Mouse (Mus musculus) midbrain, embryonic 15.5 days (tissue): Measurements from ENCODE around the gene Chsy1. TPM values are rescaled to one million over a fixed set of nuclear protein-coding genes. Genes with fewer than 3 reads are reported as not detected.

Source experiments
- ATAC-seq: fragments of 200-750 bp; cut with Nextera tagmentation; replicated peaks from 2 replicates; pipeline ENCODE4 v1.8.0; 2017; ENCODE audit warnings: moderate TSS enrichment
- H3K27ac ChIP-seq: fragments of 300-500 bp; sonication (generic); 2 replicates; pipeline ENCODE4 v1.5.1; 2015; ENCODE audit warnings: mild to moderate bottlenecking, inconsistent platforms
- H3K27me3 ChIP-seq: fragments of 300-500 bp; sonication (generic); replicated peaks from 2 replicates; pipeline ENCODE4 v1.6.1; 2015; ENCODE audit warnings: inconsistent platforms
- H3K36me3 ChIP-seq: fragments of 300-500 bp; sonication (generic); replicated peaks from 2 replicates; pipeline ENCODE4 v1.6.1; 2015; ENCODE audit warnings: inconsistent platforms
- H3K4me1 ChIP-seq: fragments of 300-500 bp; sonication (generic); 2 replicates; pipeline ENCODE4 v1.6.1; 2015; ENCODE audit warnings: inconsistent platforms
- H3K4me2 ChIP-seq: fragments of 300-500 bp; sonication (generic); 2 replicates; pipeline ENCODE4 v1.6.1; 2015; ENCODE audit warnings: inconsistent platforms, mild to moderate bottlenecking, moderate library complexity
- H3K4me3 ChIP-seq: fragments of 300-500 bp; sonication (generic); 2 replicates; pipeline ENCODE4 v1.5.1; 2015; ENCODE audit warnings: mild to moderate bottlenecking, inconsistent platforms
- H3K9ac ChIP-seq: fragments of 300-500 bp; sonication (generic); 2 replicates; pipeline ENCODE4 v1.6.1; 2015; ENCODE audit warnings: mild to moderate bottlenecking, inconsistent platforms
- H3K9me3 ChIP-seq: fragments of 300-500 bp; sonication (generic); 2 replicates; pipeline ENCODE4 v1.6.1; 2016; ENCODE audit warnings: inconsistent platforms
- WGBS: fragments of 180-500 bp; shearing (Covaris S2); methylation state at CpG from one replicate; pipeline ENCODE4 v1.1.7; 2015; ENCODE audit warnings: mixed read lengths; 5-methylcytosine and 5-hydroxymethylcytosine counted together
- polyA plus RNA-seq: library from polyadenylated mRNA; unstranded; fragments of >200 nt; fragmentation: Nextera tagmentation; extraction: Ambion mirVana; gene quantifications from 2 replicates; pipeline ENCODE4 v1.2.1, GENCODE M21; 2015

Chsy1 gene
- polyA plus RNA-seq, 1 experiment from 2014 or later: 10.0 TPM

DNA sequence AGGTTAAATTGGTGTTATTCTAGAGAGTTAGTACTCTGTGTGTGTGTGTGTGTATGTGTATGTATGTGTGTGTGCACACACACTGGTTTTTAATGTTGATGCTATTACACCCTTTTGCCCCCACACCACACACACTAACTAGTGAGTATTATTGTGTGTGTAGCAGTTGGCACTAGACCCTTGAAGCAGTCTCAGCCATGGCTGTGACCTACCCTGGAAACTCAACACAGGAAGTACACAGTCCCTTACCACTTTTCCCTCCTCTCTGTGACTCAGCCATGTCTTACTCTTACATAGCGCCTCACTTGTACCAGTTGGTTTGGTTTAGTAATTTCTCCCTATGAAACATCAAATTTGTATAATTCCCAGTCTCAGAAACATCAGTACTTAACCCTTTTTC is 37.8 kb downstream of the Chsy1 start:
- H3K9ac ChIP-seq: no peak overlapping the region
- ATAC-seq: no peak
- no peak overlapping the region for H3K4me2 ChIP-seq
- WGBS: 92% methylated on average over 1 of the region's 1 CpGs
- H3K27ac ChIP-seq: no peak overlapping the region
- no peaks in the 10 kb centered on the region for H3K36me3 ChIP-seq
- H3K9me3 ChIP-seq: no peaks in the 10 kb centered on the region
- H3K4me3 ChIP-seq: no peak overlapping the region
- H3K4me1 ChIP-seq: peaks cover 12% of the 10 kb centered on the region
- H3K27me3 ChIP-seq: no peaks in the 10 kb centered on the region

DNA sequence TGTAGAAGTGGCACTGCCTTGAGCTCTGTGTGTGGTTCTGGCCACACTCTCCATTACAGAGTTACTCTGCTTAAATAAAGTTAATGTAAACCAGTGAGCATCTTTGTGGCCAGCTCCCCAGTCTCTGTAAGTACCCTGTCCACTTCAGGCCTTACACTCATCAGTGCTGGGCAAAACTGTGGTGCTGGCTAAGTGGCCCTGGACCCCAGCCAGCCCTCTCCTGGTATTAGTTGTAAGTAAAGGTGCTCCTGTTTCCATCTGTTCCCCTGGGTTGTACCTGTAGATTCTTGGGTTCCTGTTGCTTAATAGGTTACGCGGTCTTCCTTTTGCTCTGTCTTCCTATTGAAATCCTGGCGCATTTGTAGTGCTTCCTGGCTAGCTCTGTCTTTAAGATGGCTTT is 38.5 kb downstream of the Chsy1 start:
- Histone ChIP-seq H3K9me3 (no peaks in the 10 kb centered on the region), H3K36me3 (no peaks in the 10 kb centered on the region), H3K27ac (no peak overlapping the region), H3K27me3 (no peaks in the 10 kb centered on the region), H3K4me2 (no peak overlapping the region), H3K4me1 (peaks cover 6% of the 10 kb centered on the region), H3K4me3 (no peak overlapping the region), H3K9ac (no peak overlapping the region)
- ATAC-seq: no peak
- WGBS: 97% methylated on average over 3 of the region's 3 CpGs

DNA sequence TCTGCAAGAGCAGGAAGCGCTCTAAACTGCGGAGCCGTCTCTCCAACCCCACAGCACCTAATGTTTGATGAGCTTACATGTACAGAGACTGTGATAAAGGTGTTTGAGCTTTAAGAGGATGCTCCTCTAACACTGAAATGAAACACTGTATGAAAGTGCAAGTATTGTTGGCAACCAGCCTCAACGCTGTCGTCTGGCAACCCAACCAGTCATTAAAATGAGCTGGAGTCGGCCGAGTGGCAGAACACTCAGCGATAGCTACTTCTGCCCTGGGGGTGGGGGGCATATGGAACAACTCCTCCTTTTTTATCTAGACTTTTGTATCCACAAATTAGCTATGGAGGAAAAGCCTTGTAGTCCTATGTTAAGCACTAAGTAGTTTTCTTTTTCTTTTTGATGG is 40.2 kb downstream of the Chsy1 start:
- H3K27ac ChIP-seq: no peak overlapping the region
- no peaks in the 10 kb centered on the region for H3K4me1 ChIP-seq
- no peak overlapping the region for H3K4me2 ChIP-seq
- H3K9me3 ChIP-seq: no peaks in the 10 kb centered on the region
- H3K27me3 ChIP-seq: no peaks in the 10 kb centered on the region
- H3K4me3 ChIP-seq: no peak overlapping the region
- no peak for ATAC-seq
- no peak overlapping the region for H3K9ac ChIP-seq
- no peaks in the 10 kb centered on the region for H3K36me3 ChIP-seq
- 84% methylated on average over 8 of the region's 8 CpGs for WGBS

DNA sequence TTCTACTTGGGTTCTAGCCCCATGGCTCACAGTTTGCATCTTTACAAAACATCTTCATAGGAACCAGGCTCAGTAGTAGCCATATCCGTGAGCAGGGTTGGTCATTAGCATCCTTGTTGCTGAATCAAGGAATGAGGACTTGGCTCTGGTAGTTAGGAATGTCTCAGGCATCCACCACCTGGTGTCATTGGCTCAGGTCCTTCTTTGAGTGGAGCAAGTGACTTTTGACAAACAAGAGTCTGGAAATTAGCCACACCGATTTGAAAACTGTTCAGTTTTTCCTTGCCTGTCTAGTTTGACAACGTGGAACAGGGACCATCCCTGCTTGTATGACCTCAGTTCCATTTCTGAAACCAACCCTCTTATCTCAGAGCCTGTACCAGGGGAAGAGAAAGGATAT is 41.1 kb downstream of the Chsy1 start:
- 90% methylated on average over 3 of the region's 3 CpGs for WGBS
- no peak for ATAC-seq
- H3K9ac ChIP-seq: no peak overlapping the region

DNA sequence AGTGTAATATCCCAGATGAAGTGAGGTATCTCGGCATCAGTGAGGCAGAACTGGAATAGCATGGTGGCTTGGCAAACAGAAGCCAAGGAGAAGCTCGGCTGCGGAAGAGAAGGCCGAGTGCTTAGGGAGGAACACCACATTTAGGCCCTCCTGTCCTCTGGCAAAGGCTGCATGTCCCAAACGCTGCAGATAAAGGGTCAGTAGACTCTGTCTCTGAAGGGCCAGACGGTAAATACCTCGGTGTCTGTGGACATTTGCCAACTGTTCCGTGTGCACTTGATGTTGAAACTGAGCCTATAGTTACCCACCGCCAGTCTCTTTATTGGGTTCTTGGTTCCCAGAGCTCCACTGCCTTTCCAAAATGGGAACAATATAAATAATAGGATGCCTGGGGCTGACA is 48.1 kb downstream of the Chsy1 start:
- H3K27ac ChIP-seq: no peak overlapping the region
- peaks cover 8% of the 10 kb centered on the region for H3K4me1 ChIP-seq
- H3K27me3 ChIP-seq: no peaks in the 10 kb centered on the region
- no peak overlapping the region for H3K4me2 ChIP-seq
- H3K9me3 ChIP-seq: no peaks in the 10 kb centered on the region
- H3K4me3 ChIP-seq: no peak overlapping the region
- H3K36me3 ChIP-seq: no peaks in the 10 kb centered on the region
- 64% methylated on average over 9 of the region's 9 CpGs for WGBS
- H3K9ac ChIP-seq: no peak overlapping the region
- ATAC-seq: no peak

More for the DNA sequence above, 41.1 kb downstream of the Chsy1 start:
- no peak overlapping the region for H3K4me3 ChIP-seq
- no peaks in the 10 kb centered on the region for H3K36me3 ChIP-seq
- H3K27ac ChIP-seq: no peak overlapping the region
- H3K4me2 ChIP-seq: no peak overlapping the region
- no peaks in the 10 kb centered on the region for H3K9me3 ChIP-seq
- H3K4me1 ChIP-seq: no peaks in the 10 kb centered on the region
- no peaks in the 10 kb centered on the region for H3K27me3 ChIP-seq

DNA sequence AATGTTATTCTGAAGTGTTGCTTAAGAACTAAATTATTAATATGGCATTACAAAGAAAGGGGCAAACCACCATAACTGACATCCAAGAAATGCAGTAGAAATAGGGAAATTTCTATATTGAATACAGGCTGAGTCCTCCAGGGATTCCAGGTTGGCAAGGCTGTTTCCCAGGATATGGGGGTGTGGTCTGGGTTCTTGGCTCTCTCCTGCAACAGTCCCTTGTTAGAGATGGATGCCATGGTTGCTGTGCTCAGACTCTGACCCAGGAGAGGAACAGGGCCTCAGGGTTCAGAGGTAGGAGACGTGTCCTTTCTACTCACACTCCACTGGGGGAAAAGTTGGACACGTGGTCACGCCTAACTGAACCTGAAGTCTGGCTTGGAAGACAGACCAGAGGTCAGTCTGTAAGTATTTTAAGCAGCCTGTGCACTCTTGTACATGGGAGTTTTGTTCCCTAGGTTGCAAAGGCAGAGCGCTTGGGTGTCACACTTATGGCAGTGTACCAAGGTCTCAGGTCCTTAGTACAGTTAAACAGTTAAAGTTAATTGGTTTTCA is 48.6 kb downstream of the Chsy1 start:
- Histone ChIP-seq H3K4me1 (peaks cover 8% of the 10 kb centered on the region), H3K9me3 (no peaks in the 10 kb centered on the region), H3K4me3 (no peak overlapping the region), H3K36me3 (no peaks in the 10 kb centered on the region), H3K4me2 (no peak overlapping the region), H3K9ac (no peak overlapping the region), H3K27ac (no peak overlapping the region), H3K27me3 (no peaks in the 10 kb centered on the region)
- no peak for ATAC-seq
- 75% methylated on average over 4 of the region's 4 CpGs for WGBS

DNA sequence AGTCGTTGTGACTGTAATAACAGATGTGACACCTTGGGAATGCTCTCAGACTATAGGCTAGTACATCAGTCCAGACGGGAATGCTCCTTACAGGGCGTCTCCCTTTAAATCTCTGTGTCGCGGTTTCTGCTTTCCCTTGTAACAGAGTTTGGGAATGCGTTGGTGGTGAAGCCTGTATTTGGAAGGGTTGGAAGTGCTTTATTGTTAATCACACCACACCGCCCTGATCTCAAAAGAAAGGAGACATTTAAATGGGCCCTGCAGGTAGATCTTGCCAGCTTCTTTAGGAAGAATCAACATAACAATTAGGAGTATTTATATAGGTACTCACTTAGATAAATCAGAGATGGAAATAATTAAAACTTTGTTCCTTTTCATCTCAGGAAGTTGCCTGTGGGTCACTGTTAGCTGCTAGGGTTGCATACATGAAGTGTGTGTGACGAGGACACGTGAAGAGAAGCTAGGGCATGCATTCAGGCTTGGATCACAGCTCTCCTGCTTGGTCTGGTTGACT is 49.4 kb downstream of the Chsy1 start:
- no peak overlapping the region for H3K27ac ChIP-seq
- H3K4me3 ChIP-seq: no peak overlapping the region
- no peaks in the 10 kb centered on the region for H3K27me3 ChIP-seq
- H3K36me3 ChIP-seq: no peaks in the 10 kb centered on the region
- WGBS: 71% methylated on average over 9 of the region's 9 CpGs
- H3K4me2 ChIP-seq: no peak overlapping the region
- peaks cover 8% of the 10 kb centered on the region for H3K4me1 ChIP-seq
- H3K9me3 ChIP-seq: no peaks in the 10 kb centered on the region
- no peak overlapping the region for H3K9ac ChIP-seq
- ATAC-seq: no peak

DNA sequence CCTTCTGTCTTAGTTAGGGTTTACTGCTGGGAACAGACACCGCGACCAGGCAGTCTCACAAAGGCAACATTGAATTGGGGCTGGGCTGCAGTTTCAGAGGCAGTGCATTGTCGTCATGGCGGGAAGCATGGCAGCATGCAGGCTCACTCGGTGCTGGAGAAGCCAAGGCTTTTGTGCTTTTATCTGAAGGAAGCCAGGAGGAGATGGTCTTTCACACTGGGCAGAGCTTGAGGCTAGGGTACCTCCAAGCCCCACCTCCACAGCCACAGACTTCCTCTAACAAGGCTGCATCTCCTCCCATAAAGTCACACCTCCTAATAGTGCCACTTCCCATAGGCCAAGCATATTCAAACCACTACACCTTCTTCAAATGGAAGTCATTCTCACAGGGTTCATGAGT is 50.6 kb downstream of the Chsy1 start:
- ATAC-seq: no peak
- Histone ChIP-seq H3K9me3 (no peaks in the 10 kb centered on the region), H3K4me3 (no peak overlapping the region), H3K27ac (no peak overlapping the region), H3K4me2 (no peak overlapping the region), H3K27me3 (no peaks in the 10 kb centered on the region), H3K9ac (no peak overlapping the region), H3K4me1 (peaks cover 12% of the 10 kb centered on the region), H3K36me3 (no peaks in the 10 kb centered on the region)
- 42% methylated on average over 5 of the region's 5 CpGs for WGBS

DNA sequence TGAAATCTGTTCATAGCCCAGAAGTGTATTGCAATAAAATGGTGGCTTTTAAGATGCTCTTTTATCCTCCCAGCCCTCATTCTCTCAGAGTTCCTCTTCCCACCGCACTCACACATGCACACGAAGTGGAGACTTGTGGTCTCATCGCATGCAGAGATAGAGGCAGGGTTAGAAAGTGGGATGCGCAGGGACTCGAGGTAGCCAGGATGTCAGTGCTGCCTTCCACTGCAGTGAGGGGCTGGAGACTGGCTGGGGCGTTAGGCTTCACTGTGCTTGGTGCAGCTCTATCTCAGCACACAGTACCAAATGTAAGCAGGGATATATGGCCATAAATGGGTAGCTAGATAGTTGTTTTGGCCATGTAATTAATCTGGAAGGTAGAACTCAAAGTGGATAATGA is 52.5 kb downstream of the Chsy1 start:
- WGBS: 85% methylated on average over 6 of the region's 6 CpGs
- no peak overlapping the region for H3K9ac ChIP-seq
- H3K27me3 ChIP-seq: no peaks in the 10 kb centered on the region
- ATAC-seq: no peak
- H3K4me3 ChIP-seq: no peak overlapping the region
- no peak overlapping the region for H3K4me2 ChIP-seq
- no peak overlapping the region for H3K27ac ChIP-seq
- no peaks in the 10 kb centered on the region for H3K36me3 ChIP-seq
- no peaks in the 10 kb centered on the region for H3K9me3 ChIP-seq
- H3K4me1 ChIP-seq: peaks cover 14% of the 10 kb centered on the region

DNA sequence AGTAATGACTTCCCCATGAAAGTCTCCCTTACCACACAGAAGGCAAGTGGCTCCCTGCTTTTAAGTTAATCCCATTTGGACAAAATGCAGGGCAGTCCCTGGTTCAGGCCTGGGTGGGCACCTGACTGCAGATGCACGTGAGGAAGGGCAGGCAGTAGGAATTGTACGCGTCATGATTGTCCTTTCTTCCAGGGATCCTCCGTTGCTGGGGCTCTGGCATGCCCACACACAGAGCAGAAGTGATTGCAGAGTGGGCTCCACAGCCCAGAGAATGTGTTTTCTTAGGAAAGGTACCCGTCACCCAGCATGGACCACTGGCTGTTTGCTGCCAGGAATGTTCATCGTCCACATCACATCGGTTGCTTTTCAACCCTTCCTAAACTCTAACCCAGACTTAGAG is 53.2 kb downstream of the Chsy1 start:
- Histone ChIP-seq H3K9me3 (no peaks in the 10 kb centered on the region), H3K36me3 (no peaks in the 10 kb centered on the region), H3K27me3 (no peaks in the 10 kb centered on the region), H3K9ac (no peak overlapping the region), H3K4me3 (no peak overlapping the region), H3K4me1 (peaks cover 11% of the 10 kb centered on the region), H3K27ac (no peak overlapping the region), H3K4me2 (no peak overlapping the region)
- 81% methylated on average over 7 of the region's 7 CpGs for WGBS
- ATAC-seq: no peak

DNA sequence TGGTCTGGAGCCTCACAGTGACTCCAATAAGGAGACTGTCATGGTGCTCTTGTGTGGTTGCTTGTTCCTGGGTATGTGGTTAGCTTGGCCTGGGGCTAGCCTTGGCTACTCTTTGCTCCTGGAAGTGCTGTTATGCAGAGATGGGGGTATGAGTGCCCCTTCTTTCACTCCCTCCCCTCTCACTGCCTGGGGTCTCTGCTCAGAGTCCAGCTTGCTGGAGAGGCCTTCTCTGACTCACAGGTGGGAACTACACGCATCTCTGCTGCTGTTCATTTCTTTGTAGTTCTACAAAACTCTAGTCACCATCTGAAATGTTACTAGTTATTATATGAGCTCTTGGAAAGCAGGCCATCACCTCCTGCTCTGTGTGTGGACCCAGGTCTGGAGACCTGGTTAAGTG is 53.7 kb downstream of the Chsy1 start:
- ATAC-seq: no peak
- no peaks in the 10 kb centered on the region for H3K36me3 ChIP-seq
- 0 out of 2 replicates have a peak, but pooled peaks cover 6% of the 10 kb centered on the region for H3K4me1 ChIP-seq
- H3K27me3 ChIP-seq: no peaks in the 10 kb centered on the region
- no peak overlapping the region for H3K27ac ChIP-seq
- no peak overlapping the region for H3K9ac ChIP-seq
- 83% methylated on average over 1 of the region's 1 CpGs for WGBS
- no peaks in the 10 kb centered on the region for H3K9me3 ChIP-seq
- H3K4me2 ChIP-seq: no peak overlapping the region
- H3K4me3 ChIP-seq: no peak overlapping the region

DNA sequence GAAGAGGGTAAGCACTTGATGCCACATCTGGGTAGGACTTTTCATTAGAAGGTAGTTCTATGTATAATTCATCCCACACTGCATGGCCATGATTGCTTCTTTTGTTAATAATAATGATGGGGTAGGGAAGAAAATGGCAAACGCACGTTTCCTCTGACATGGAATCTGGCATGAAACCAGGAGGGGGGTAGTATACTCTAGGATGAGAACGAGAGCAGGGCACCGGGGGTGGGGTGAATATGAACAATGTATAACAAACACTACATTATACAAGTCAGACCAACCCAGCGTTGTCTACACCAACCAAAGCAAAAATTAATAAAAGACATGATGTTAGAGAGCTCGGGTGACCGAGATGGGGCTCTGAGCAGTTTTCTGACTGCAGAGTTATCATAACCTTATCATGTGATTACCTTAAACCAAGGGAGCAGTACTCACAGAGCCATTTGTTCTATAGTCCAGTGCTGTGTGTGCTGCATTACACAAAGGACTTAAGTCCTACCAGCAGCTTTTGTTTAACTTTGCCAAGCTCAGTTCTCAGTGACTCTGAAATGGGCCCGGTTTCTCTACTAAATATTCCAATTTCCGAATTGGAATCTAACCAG is 55.2 kb downstream of the Chsy1 start:
- no peak overlapping the region for H3K9ac ChIP-seq
- H3K9me3 ChIP-seq: no peaks in the 10 kb centered on the region
- ATAC-seq: peak; percentile 41; the same call in 1 of the 2 replicates
- WGBS: 69% methylated on average over 9 of the region's 9 CpGs
- H3K4me1 ChIP-seq: 0 out of 2 replicates have a peak, but pooled peaks cover 6% of the 10 kb centered on the region
- H3K27ac ChIP-seq: no peak overlapping the region
- H3K4me2 ChIP-seq: no peak overlapping the region
- H3K27me3 ChIP-seq: no peaks in the 10 kb centered on the region
- H3K36me3 ChIP-seq: no peaks in the 10 kb centered on the region
- H3K4me3 ChIP-seq: no peak overlapping the region
